Mouse (Mus musculus): ENCODE results near the gene Evl. TPM values are rescaled to one million over a fixed set of nuclear protein-coding genes. Genes with fewer than 3 reads are reported as not detected.
"Not testable (repeated sequence)": the region's sequence is repeated elsewhere in the genome, so short reads cannot be mapped to it uniquely, and the experiment has no call there.

Evl gene
- 208 and 232 TPM in 2 replicates for polyA plus RNA-seq (2014; fragmentation: Nextera tagmentation; extraction: Ambion mirVana)

- H3K4me2 ChIP-seq (ENCODE audit: low read length), result peak within 1 kb of the TSS; percentile 74
- peaks cover 36% of the 10 kb centered on the region for H3K4me1 ChIP-seq (ENCODE audit: control insufficient read depth, insufficient read depth, low read length)
- H3K36me3 ChIP-seq (ENCODE audit: control insufficient read depth, insufficient read depth, low read length), result no peaks in the 10 kb centered on the region
- H3K27me3 ChIP-seq (replicated peaks; ENCODE audit: control insufficient read depth, insufficient read depth, low read length), result no peaks in the 10 kb centered on the region
- no peaks in the 10 kb centered on the region for H3K9me3 ChIP-seq (replicated peaks; ENCODE audit: control insufficient read depth, low read length)
- 1% methylated on average over 50 of the region's 50 CpGs for WGBS
- peak within 1 kb of the TSS; percentile 99 for H3K9ac ChIP-seq (ENCODE audit: low read length)
- peak within 1 kb of the TSS; percentile 93 for H3K27ac ChIP-seq (ENCODE audit: low read depth, low read length)
- ATAC-seq (peak; percentile 91), DNase-seq (ENCODE audit: low spot score) (peak; percentile 96)
- H3K4me3 ChIP-seq (ENCODE audit: low read depth, low read length), result peak within 1 kb of the TSS; percentile 99
These were observed at the start of gene Evl for GRCm38 (mm10) chr12:108554120-108554841. Gene Evl (plus strand): TSS chr12:108554720.

- Histone ChIP-seq H3K27me3 (replicated peaks; ENCODE audit: control insufficient read depth, insufficient read depth, low read length) (no peaks in the 10 kb centered on the region), H3K4me1 (ENCODE audit: control insufficient read depth, insufficient read depth, low read length) (no peaks in the 10 kb centered on the region), H3K36me3 (ENCODE audit: control insufficient read depth, insufficient read depth, low read length) (no peaks in the 10 kb centered on the region), H3K27ac (ENCODE audit: low read depth, low read length) (no peak overlapping the region), H3K9me3 (replicated peaks; ENCODE audit: control insufficient read depth, low read length) (no peaks in the 10 kb centered on the region), H3K4me2 (ENCODE audit: low read length) (no peak overlapping the region), H3K4me3 (ENCODE audit: low read depth, low read length) (no peak overlapping the region), H3K9ac (ENCODE audit: low read length) (no peak overlapping the region)
- ATAC-seq (no peak), DNase-seq (ENCODE audit: low spot score) (no peak)
- 76% methylated on average over 2 of the region's 2 CpGs for WGBS
These were observed 48.7 kb upstream of the Evl start for GRCm38 (mm10) chr12:108505846-108506245.

GRCm38 (mm10) chr12:108507046-108507445 lies 47.5 kb upstream of the Evl start:
- H3K4me2 ChIP-seq (ENCODE audit: low read length); H3K27ac ChIP-seq (ENCODE audit: low read depth, low read length); H3K4me1 ChIP-seq (ENCODE audit: control insufficient read depth, insufficient read depth, low read length); H3K36me3 ChIP-seq (ENCODE audit: control insufficient read depth, insufficient read depth, low read length); H3K27me3 ChIP-seq (replicated peaks; ENCODE audit: control insufficient read depth, insufficient read depth, low read length); DNase-seq (ENCODE audit: low spot score); ATAC-seq; H3K9me3 ChIP-seq (replicated peaks; ENCODE audit: control insufficient read depth, low read length); H3K4me3 ChIP-seq (ENCODE audit: low read depth, low read length); H3K9ac ChIP-seq (ENCODE audit: low read length): not testable (repeated sequence)
- 80% methylated on average over 3 of the region's 3 CpGs for WGBS

GRCm38 (mm10) chr12:108510571-108510970 lies 43.9 kb upstream of the Evl start:
- H3K27me3 ChIP-seq (replicated peaks; ENCODE audit: control insufficient read depth, insufficient read depth, low read length), result no peaks in the 10 kb centered on the region
- no peak overlapping the region for H3K27ac ChIP-seq (ENCODE audit: low read depth, low read length)
- H3K4me3 ChIP-seq (ENCODE audit: low read depth, low read length), result no peak overlapping the region
- DNase-seq (ENCODE audit: low spot score) (no peak), ATAC-seq (no peak)
- WGBS, result 75% methylated on average over 7 of the region's 7 CpGs
- H3K4me2 ChIP-seq (ENCODE audit: low read length), result no peak overlapping the region
- H3K36me3 ChIP-seq (ENCODE audit: control insufficient read depth, insufficient read depth, low read length), result peaks cover 15% of the 10 kb centered on the region
- H3K4me1 ChIP-seq (ENCODE audit: control insufficient read depth, insufficient read depth, low read length), result no peaks in the 10 kb centered on the region
- H3K9ac ChIP-seq (ENCODE audit: low read length), result no peak overlapping the region
- no peaks in the 10 kb centered on the region for H3K9me3 ChIP-seq (replicated peaks; ENCODE audit: control insufficient read depth, low read length)

- Histone ChIP-seq H3K9ac (ENCODE audit: low read length) (no peak overlapping the region), H3K36me3 (ENCODE audit: control insufficient read depth, insufficient read depth, low read length) (peaks cover 17% of the 10 kb centered on the region), H3K27ac (ENCODE audit: low read depth, low read length) (no peak overlapping the region), H3K4me2 (ENCODE audit: low read length) (no peak overlapping the region), H3K4me3 (ENCODE audit: low read depth, low read length) (no peak overlapping the region), H3K9me3 (replicated peaks; ENCODE audit: control insufficient read depth, low read length) (no peaks in the 10 kb centered on the region), H3K4me1 (ENCODE audit: control insufficient read depth, insufficient read depth, low read length) (no peaks in the 10 kb centered on the region), H3K27me3 (replicated peaks; ENCODE audit: control insufficient read depth, insufficient read depth, low read length) (no peaks in the 10 kb centered on the region)
- no peak for ATAC-seq
- DNase-seq (ENCODE audit: low spot score), result peak; percentile 84
- 8% methylated on average over 3 of the region's 3 CpGs for WGBS
These were observed 43.5 kb upstream of the Evl start for GRCm38 (mm10) chr12:108511009-108511408.

GRCm38 (mm10) chr12:108515464-108515863 lies 39.1 kb upstream of the Evl start:
- Histone ChIP-seq H3K36me3 (ENCODE audit: control insufficient read depth, insufficient read depth, low read length) (peaks cover 46% of the 10 kb centered on the region), H3K27me3 (replicated peaks; ENCODE audit: control insufficient read depth, insufficient read depth, low read length) (no peaks in the 10 kb centered on the region), H3K27ac (ENCODE audit: low read depth, low read length) (no peak overlapping the region), H3K9me3 (replicated peaks; ENCODE audit: control insufficient read depth, low read length) (no peaks in the 10 kb centered on the region), H3K4me1 (ENCODE audit: control insufficient read depth, insufficient read depth, low read length) (no peaks in the 10 kb centered on the region), H3K4me2 (ENCODE audit: low read length) (no peak overlapping the region), H3K9ac (ENCODE audit: low read length) (no peak overlapping the region), H3K4me3 (ENCODE audit: low read depth, low read length) (no peak overlapping the region)
- WGBS, result 94% methylated on average over 12 of the region's 12 CpGs
- ATAC-seq, result no peak
- DNase-seq (ENCODE audit: low spot score), result no peak

- Histone ChIP-seq H3K4me1 (ENCODE audit: control insufficient read depth, insufficient read depth, low read length) (no peaks in the 10 kb centered on the region), H3K9me3 (replicated peaks; ENCODE audit: control insufficient read depth, low read length) (no peaks in the 10 kb centered on the region), H3K4me3 (ENCODE audit: low read depth, low read length) (no peak overlapping the region), H3K27me3 (replicated peaks; ENCODE audit: control insufficient read depth, insufficient read depth, low read length) (no peaks in the 10 kb centered on the region), H3K4me2 (ENCODE audit: low read length) (no peak overlapping the region), H3K9ac (ENCODE audit: low read length) (no peak overlapping the region), H3K36me3 (ENCODE audit: control insufficient read depth, insufficient read depth, low read length) (peaks cover 53% of the 10 kb centered on the region), H3K27ac (ENCODE audit: low read depth, low read length) (no peak overlapping the region)
- WGBS, result 72% methylated on average over 8 of the region's 8 CpGs
- ATAC-seq, result no peak
- no peak for DNase-seq (ENCODE audit: low spot score)
These were observed 35.1 kb upstream of the Evl start for GRCm38 (mm10) chr12:108519374-108519773.

- Histone ChIP-seq H3K36me3 (ENCODE audit: control insufficient read depth, insufficient read depth, low read length) (peaks cover 36% of the 10 kb centered on the region), H3K4me3 (ENCODE audit: low read depth, low read length) (no peak overlapping the region), H3K9me3 (replicated peaks; ENCODE audit: control insufficient read depth, low read length) (no peaks in the 10 kb centered on the region), H3K27ac (ENCODE audit: low read depth, low read length) (no peak overlapping the region), H3K27me3 (replicated peaks; ENCODE audit: control insufficient read depth, insufficient read depth, low read length) (no peaks in the 10 kb centered on the region), H3K4me1 (ENCODE audit: control insufficient read depth, insufficient read depth, low read length) (no peaks in the 10 kb centered on the region), H3K9ac (ENCODE audit: low read length) (no peak overlapping the region), H3K4me2 (ENCODE audit: low read length) (no peak overlapping the region)
- 50% methylated on average over 8 of the region's 8 CpGs for WGBS
- ATAC-seq (peak; percentile 63), DNase-seq (ENCODE audit: low spot score) (peak; percentile 74)
These were observed 25.3 kb upstream of the Evl start for GRCm38 (mm10) chr12:108529214-108529613.

- Histone ChIP-seq H3K9me3 (replicated peaks; ENCODE audit: control insufficient read depth, low read length) (no peaks in the 10 kb centered on the region), H3K4me3 (ENCODE audit: low read depth, low read length) (no peak overlapping the region), H3K36me3 (ENCODE audit: control insufficient read depth, insufficient read depth, low read length) (peaks cover 46% of the 10 kb centered on the region), H3K4me2 (ENCODE audit: low read length) (no peak overlapping the region), H3K27me3 (replicated peaks; ENCODE audit: control insufficient read depth, insufficient read depth, low read length) (no peaks in the 10 kb centered on the region), H3K4me1 (ENCODE audit: control insufficient read depth, insufficient read depth, low read length) (no peaks in the 10 kb centered on the region), H3K9ac (ENCODE audit: low read length) (no peak overlapping the region), H3K27ac (ENCODE audit: low read depth, low read length) (no peak overlapping the region)
- DNase-seq (ENCODE audit: low spot score) (no peak), ATAC-seq (no peak)
- 95% methylated on average over 11 of the region's 11 CpGs for WGBS
These were observed 20.0 kb upstream of the Evl start for GRCm38 (mm10) chr12:108534484-108534883.
